Mouse (Mus musculus) bone marrow, adult 2 months (tissue): ENCODE data around the gene Oser1. TPM values are rescaled to one million over a fixed set of nuclear protein-coding genes. Genes with fewer than 3 reads are reported as not detected.

Experiments
- H3K27ac ChIP-seq: fragments of 200-500 bp; 2 replicates; pipeline ENCODE4 v1.5.1; 2012; ENCODE audit warnings: low read depth, mild to moderate bottlenecking, control low read depth, inconsistent platforms, low read length; ENCODE audit not compliant: control insufficient read depth, poor library complexity, insufficient read depth
- H3K4me1 ChIP-seq: fragments of 200-500 bp; 2 replicates; pipeline ENCODE4 v1.6.1; 2011; ENCODE audit warnings: low read length; ENCODE audit not compliant: control insufficient read depth, insufficient read depth
- H3K4me3 ChIP-seq: fragments of 200-500 bp; replicated peaks from 2 replicates; pipeline ENCODE3; 2011; ENCODE audit warnings: mild to moderate bottlenecking, low read depth, low read length, control low read depth; ENCODE audit not compliant: control insufficient read depth
- CTCF ChIP-seq: fragments of 200-500 bp; IDR thresholded peaks from 2 replicates; pipeline ENCODE4 v1.5.1; 2011; ENCODE audit warnings: low read length, control low read depth; ENCODE audit not compliant: control insufficient read depth, insufficient read depth
- POLR2A ChIP-seq: fragments of 200-500 bp; IDR thresholded peaks from 2 replicates; pipeline ENCODE4 v1.6.1; 2011; ENCODE audit warnings: low read depth, mild to moderate bottlenecking, control low read depth, low read length, borderline replicate concordance; ENCODE audit not compliant: control insufficient read depth
- WGBS: fragments of 180-500 bp; shearing (Covaris S2); methylation state at CpG from one replicate; pipeline ENCODE4 v1.1.7; 2018; 5-methylcytosine and 5-hydroxymethylcytosine counted together
- polyA plus RNA-seq: library from polyadenylated mRNA; stranded (reverse); fragments of >200 nt; gene quantifications from 2 replicates; pipeline ENCODE4 v1.2.4, GENCODE M21; 2011; ENCODE audit warnings: low replicate concordance; ENCODE audit not compliant: missing spikeins, insufficient read depth, insufficient read length

Gene Oser1
- polyA plus RNA-seq, 1 experiment = 70.4 TPM

- H3K4me3 ChIP-seq = no peak overlapping the region
- H3K27ac ChIP-seq = no peak overlapping the region
- no peaks in the 10 kb centered on the region for H3K4me1 ChIP-seq
- TF ChIP-seq POLR2A (no peak), CTCF (no peak)
- 65% methylated on average over 15 of the region's 15 CpGs for WGBS
Observed at GRCm38 (mm10) chr2:163386423-163387190, 37.9 kb downstream of the Oser1 start.

GRCm38 (mm10) chr2:163385126-163385525 is 39.4 kb downstream of the Oser1 start:
- TF ChIP-seq POLR2A (no peak), CTCF (no peak)
- H3K27ac ChIP-seq = no peak overlapping the region
- no peaks in the 10 kb centered on the region for H3K4me1 ChIP-seq
- no peak overlapping the region for H3K4me3 ChIP-seq
- 87% methylated on average over 6 of the region's 6 CpGs for WGBS

GRCm38 (mm10) chr2:163381246-163381645 is 43.3 kb downstream of the Oser1 start:
- Histone ChIP-seq H3K27ac (no peak overlapping the region), H3K4me3 (no peak overlapping the region), H3K4me1 (no peaks in the 10 kb centered on the region)
- TF ChIP-seq CTCF (no peak), POLR2A (no peak)
- 81% methylated on average over 8 of the region's 8 CpGs for WGBS

DNA sequence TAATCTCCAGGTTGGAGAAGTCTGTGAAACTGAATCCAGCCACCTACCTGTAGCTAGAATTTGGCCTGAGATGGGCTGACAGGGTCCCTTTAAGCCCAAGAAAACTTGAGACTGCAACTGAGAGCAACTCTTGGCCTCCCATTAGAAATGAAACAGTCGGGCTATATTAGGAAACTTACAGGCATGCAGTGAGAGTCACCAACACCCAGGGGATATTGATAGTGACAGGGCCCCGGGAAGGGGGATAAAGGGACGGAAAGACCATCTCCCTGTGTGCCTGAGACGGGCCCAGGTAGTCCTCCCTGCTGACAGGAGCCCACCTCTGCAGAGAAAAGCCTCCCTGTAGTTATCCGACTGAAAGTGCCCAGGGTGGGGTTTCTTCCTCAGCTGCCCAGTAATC is 45.1 kb downstream of the Oser1 start:
- Histone ChIP-seq H3K4me1 (no peaks in the 10 kb centered on the region), H3K4me3 (no peak overlapping the region), H3K27ac (no peak overlapping the region)
- WGBS = 69% methylated on average over 5 of the region's 5 CpGs
- TF ChIP-seq POLR2A (no peak), CTCF (no peak)

DNA sequence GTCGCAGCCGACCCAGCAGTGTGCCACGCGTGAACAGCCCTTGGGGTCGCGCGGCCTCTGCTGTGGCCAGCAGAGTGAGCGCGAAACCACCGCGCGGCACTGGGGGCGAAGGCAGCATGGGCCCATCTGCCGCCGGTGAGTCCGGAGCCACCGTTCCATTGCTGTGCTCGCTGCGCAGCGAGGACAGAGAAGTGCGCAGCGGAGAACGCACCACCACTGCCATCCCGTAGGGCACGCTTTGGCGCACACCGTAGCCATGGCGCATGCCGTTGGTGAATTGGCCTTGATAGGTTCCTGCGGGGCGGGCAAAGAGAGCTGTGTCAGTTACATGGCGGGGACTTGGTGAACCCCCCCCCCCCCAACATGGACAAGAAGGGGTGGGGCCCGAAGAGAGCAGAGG is 48.4 kb downstream of the Oser1 start:
- no peak overlapping the region for H3K4me3 ChIP-seq
- TF ChIP-seq CTCF (no peak), POLR2A (no peak)
- H3K27ac ChIP-seq = no peak overlapping the region
- 45% methylated on average over 33 of the region's 33 CpGs for WGBS
- no peaks in the 10 kb centered on the region for H3K4me1 ChIP-seq

GRCm38 (mm10) chr2:163375468-163375867 is 49.0 kb downstream of the Oser1 start:
- H3K4me3 ChIP-seq = no peak overlapping the region
- no peaks in the 10 kb centered on the region for H3K4me1 ChIP-seq
- no peak for TF ChIP-seq POLR2A
- TF ChIP-seq CTCF = no peak
- no peak overlapping the region for H3K27ac ChIP-seq
- WGBS = 39% methylated on average over 35 of the region's 35 CpGs

DNA sequence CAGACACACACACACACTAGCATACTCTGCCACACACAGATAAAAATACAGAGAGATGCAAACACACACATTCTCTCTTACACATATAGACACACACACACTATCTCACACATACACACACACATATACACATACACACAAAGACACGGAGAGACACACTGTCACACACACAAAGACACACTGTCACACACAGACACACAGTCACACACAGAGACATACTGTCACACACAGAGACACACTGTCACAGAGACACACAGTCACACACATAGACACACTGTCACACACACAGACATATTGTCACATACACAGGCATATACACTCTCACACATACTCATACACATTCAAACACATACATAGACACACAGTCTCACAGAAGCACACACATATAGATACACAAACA is 51.9 kb downstream of the Oser1 start:
- H3K27ac ChIP-seq = no peak overlapping the region
- H3K4me1 ChIP-seq = no peaks in the 10 kb centered on the region
- 52% methylated on average over 1 of the region's 1 CpGs for WGBS
- TF ChIP-seq POLR2A = no peak
- TF ChIP-seq CTCF = no peak
- H3K4me3 ChIP-seq = no peak overlapping the region

- 51% methylated on average over 4 of the region's 4 CpGs for WGBS
- H3K4me3 ChIP-seq = no peak overlapping the region
- TF ChIP-seq POLR2A = no peak
- no peak for TF ChIP-seq CTCF
- H3K27ac ChIP-seq = no peak overlapping the region
- H3K4me1 ChIP-seq = no peaks in the 10 kb centered on the region
Observed at GRCm38 (mm10) chr2:163370175-163370574, 54.3 kb downstream of the Oser1 start.
